Mouse (Mus musculus): ENCODE results near the gene Acap2. TPM values are rescaled to one million over a fixed set of nuclear protein-coding genes. Genes with fewer than 3 reads are reported as not detected.

Gene Acap2
- polyA plus RNA-seq, 1 experiment = 6.2 TPM

GRCm38 (mm10) chr16:31192526-31192925 is 8.5 kb downstream of the Acap2 start:
- H3K79me2 ChIP-seq (ENCODE audit: control insufficient read depth, insufficient read depth) = peaks cover 99% of the 10 kb centered on the region
- no peaks in the 10 kb centered on the region for H3K27me3 ChIP-seq (ENCODE audit: control insufficient read depth, insufficient read depth, insufficient read length)
- no peak overlapping the region for H3ac ChIP-seq (ENCODE audit: control insufficient read depth, insufficient read length, low read depth)
- TF ChIP-seq MAX (IDR thresholded peaks at IDR 0.05) = no peak
- TF ChIP-seq MYOG (IDR thresholded peaks at IDR 0.05; ENCODE audit: control insufficient read depth, extremely low read depth, insufficient read length) = no peak
- no peak for TF ChIP-seq CTCF (IDR thresholded peaks at IDR 0.05; ENCODE audit: control insufficient read depth, insufficient read depth, insufficient read length)
- TF ChIP-seq FOSL1 (IDR thresholded peaks at IDR 0.05; ENCODE audit: insufficient read depth, low read length, poor library complexity, severe bottlenecking) = no peak
- TF ChIP-seq MYOD1 (IDR thresholded peaks at IDR 0.05; ENCODE audit: control insufficient read depth, insufficient read length, low read depth) = no peak
- TF ChIP-seq CEBPB (IDR thresholded peaks at IDR 0.05; ENCODE audit: low read depth) = no peak
- TF ChIP-seq USF1 (IDR thresholded peaks at IDR 0.05; ENCODE audit: low read depth) = no peak
- H3K79me3 ChIP-seq (ENCODE audit: low read depth) = peaks cover 71% of the 10 kb centered on the region
- H3K4me3 ChIP-seq (ENCODE audit: insufficient read depth, poor library complexity, severe bottlenecking) = no peak overlapping the region
- H3K36me3 ChIP-seq (ENCODE audit: control insufficient read depth, insufficient read depth) = no peaks in the 10 kb centered on the region

GRCm38 (mm10) chr16:31191818-31192217 is 9.2 kb downstream of the Acap2 start:
- TF ChIP-seq MAX (IDR thresholded peaks at IDR 0.05) (no peak), MYOD1 (IDR thresholded peaks at IDR 0.05; ENCODE audit: control insufficient read depth, insufficient read length, low read depth) (no peak), CEBPB (IDR thresholded peaks at IDR 0.05; ENCODE audit: low read depth) (no peak), FOSL1 (IDR thresholded peaks at IDR 0.05; ENCODE audit: insufficient read depth, low read length, poor library complexity, severe bottlenecking) (no peak), USF1 (IDR thresholded peaks at IDR 0.05; ENCODE audit: low read depth) (no peak), CTCF (IDR thresholded peaks at IDR 0.05; ENCODE audit: control insufficient read depth, insufficient read depth, insufficient read length) (no peak), MYOG (IDR thresholded peaks at IDR 0.05; ENCODE audit: control insufficient read depth, extremely low read depth, insufficient read length) (no peak)
- Histone ChIP-seq H3K4me3 (ENCODE audit: insufficient read depth, poor library complexity, severe bottlenecking) (no peak overlapping the region), H3ac (ENCODE audit: control insufficient read depth, insufficient read length, low read depth) (no peak overlapping the region), H3K79me3 (ENCODE audit: low read depth) (peaks cover 71% of the 10 kb centered on the region), H3K36me3 (ENCODE audit: control insufficient read depth, insufficient read depth) (no peaks in the 10 kb centered on the region), H3K79me2 (ENCODE audit: control insufficient read depth, insufficient read depth) (peaks cover 99% of the 10 kb centered on the region), H3K27me3 (ENCODE audit: control insufficient read depth, insufficient read depth, insufficient read length) (no peaks in the 10 kb centered on the region)

GRCm38 (mm10) chr16:31190426-31190825 is 10.6 kb downstream of the Acap2 start:
- Histone ChIP-seq H3K79me2 (ENCODE audit: control insufficient read depth, insufficient read depth) (peaks cover 99% of the 10 kb centered on the region), H3K27me3 (ENCODE audit: control insufficient read depth, insufficient read depth, insufficient read length) (no peaks in the 10 kb centered on the region), H3K36me3 (ENCODE audit: control insufficient read depth, insufficient read depth) (no peaks in the 10 kb centered on the region), H3K79me3 (ENCODE audit: low read depth) (peaks cover 71% of the 10 kb centered on the region), H3K4me3 (ENCODE audit: insufficient read depth, poor library complexity, severe bottlenecking) (no peak overlapping the region), H3ac (ENCODE audit: control insufficient read depth, insufficient read length, low read depth) (no peak overlapping the region)
- no peak for TF ChIP-seq MAX (IDR thresholded peaks at IDR 0.05)

DNA sequence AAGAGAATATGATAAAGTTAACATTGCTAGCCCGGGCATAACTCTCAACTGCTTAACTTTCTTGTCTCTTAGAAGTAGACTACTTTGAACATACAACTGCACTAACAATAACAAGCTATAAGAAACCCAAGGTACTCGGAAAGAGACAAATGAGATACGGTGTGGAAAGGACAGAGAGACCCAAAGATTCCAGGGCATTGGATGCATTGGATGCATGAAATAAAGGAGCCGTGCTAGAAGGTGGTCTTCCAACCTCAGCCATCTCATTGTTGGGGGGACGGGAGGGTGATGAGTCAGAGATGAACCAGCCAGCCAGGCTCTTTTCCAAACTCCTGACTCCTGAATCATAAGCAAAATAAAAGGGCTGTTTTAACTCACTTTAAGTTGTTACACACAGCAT is 11.8 kb downstream of the Acap2 start:
- no peak overlapping the region for H3K4me3 ChIP-seq (ENCODE audit: insufficient read depth, poor library complexity, severe bottlenecking)
- H3K36me3 ChIP-seq (ENCODE audit: control insufficient read depth, insufficient read depth) = no peaks in the 10 kb centered on the region
- H3K27me3 ChIP-seq (ENCODE audit: control insufficient read depth, insufficient read depth, insufficient read length) = no peaks in the 10 kb centered on the region
- TF ChIP-seq CTCF (IDR thresholded peaks at IDR 0.05; ENCODE audit: control insufficient read depth, insufficient read depth, insufficient read length) (no peak), MAX (IDR thresholded peaks at IDR 0.05) (no peak), USF1 (IDR thresholded peaks at IDR 0.05; ENCODE audit: low read depth) (no peak), CEBPB (IDR thresholded peaks at IDR 0.05; ENCODE audit: low read depth) (no peak), MYOD1 (IDR thresholded peaks at IDR 0.05; ENCODE audit: control insufficient read depth, insufficient read length, low read depth) (no peak), FOSL1 (IDR thresholded peaks at IDR 0.05; ENCODE audit: insufficient read depth, low read length, poor library complexity, severe bottlenecking) (peak; percentile 63), MYOG (IDR thresholded peaks at IDR 0.05; ENCODE audit: control insufficient read depth, extremely low read depth, insufficient read length) (no peak)
- H3ac ChIP-seq (ENCODE audit: control insufficient read depth, insufficient read length, low read depth) = no peak overlapping the region
- peaks cover 69% of the 10 kb centered on the region for H3K79me3 ChIP-seq (ENCODE audit: low read depth)
- peaks cover 97% of the 10 kb centered on the region for H3K79me2 ChIP-seq (ENCODE audit: control insufficient read depth, insufficient read depth)

DNA sequence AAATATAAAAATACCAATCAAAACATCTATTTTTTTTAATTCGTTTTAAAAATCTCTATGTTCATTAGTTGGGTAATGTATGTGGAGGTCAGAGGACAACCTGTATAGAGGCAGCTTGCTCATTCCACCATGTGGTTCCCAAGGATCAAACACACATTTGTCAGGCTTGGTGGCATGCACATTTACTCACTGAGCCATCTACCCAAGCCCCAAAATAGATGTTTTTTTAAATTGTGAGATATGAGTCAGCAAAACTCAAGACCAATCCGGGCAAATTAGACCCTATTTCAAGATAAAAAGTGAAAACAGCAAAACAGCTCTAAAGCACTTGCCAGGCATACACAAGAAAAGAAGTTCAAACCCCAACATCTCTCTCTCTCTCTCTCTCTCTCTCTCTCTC is 12.2 kb downstream of the Acap2 start:
- peaks cover 97% of the 10 kb centered on the region for H3K79me2 ChIP-seq (ENCODE audit: control insufficient read depth, insufficient read depth)
- H3ac ChIP-seq (ENCODE audit: control insufficient read depth, insufficient read length, low read depth) = no peak overlapping the region
- H3K36me3 ChIP-seq (ENCODE audit: control insufficient read depth, insufficient read depth) = no peaks in the 10 kb centered on the region
- H3K27me3 ChIP-seq (ENCODE audit: control insufficient read depth, insufficient read depth, insufficient read length) = no peaks in the 10 kb centered on the region
- H3K79me3 ChIP-seq (ENCODE audit: low read depth) = peaks cover 68% of the 10 kb centered on the region
- no peak overlapping the region for H3K4me3 ChIP-seq (ENCODE audit: insufficient read depth, poor library complexity, severe bottlenecking)
- TF ChIP-seq USF1 (IDR thresholded peaks at IDR 0.05; ENCODE audit: low read depth) = no peak
- no peak for TF ChIP-seq MYOG (IDR thresholded peaks at IDR 0.05; ENCODE audit: control insufficient read depth, extremely low read depth, insufficient read length)
- TF ChIP-seq MAX (IDR thresholded peaks at IDR 0.05) = no peak
- no peak for TF ChIP-seq CEBPB (IDR thresholded peaks at IDR 0.05; ENCODE audit: low read depth)
- TF ChIP-seq MYOD1 (IDR thresholded peaks at IDR 0.05; ENCODE audit: control insufficient read depth, insufficient read length, low read depth) = no peak
- TF ChIP-seq FOSL1 (IDR thresholded peaks at IDR 0.05; ENCODE audit: insufficient read depth, low read length, poor library complexity, severe bottlenecking) = no peak
- no peak for TF ChIP-seq CTCF (IDR thresholded peaks at IDR 0.05; ENCODE audit: control insufficient read depth, insufficient read depth, insufficient read length)

DNA sequence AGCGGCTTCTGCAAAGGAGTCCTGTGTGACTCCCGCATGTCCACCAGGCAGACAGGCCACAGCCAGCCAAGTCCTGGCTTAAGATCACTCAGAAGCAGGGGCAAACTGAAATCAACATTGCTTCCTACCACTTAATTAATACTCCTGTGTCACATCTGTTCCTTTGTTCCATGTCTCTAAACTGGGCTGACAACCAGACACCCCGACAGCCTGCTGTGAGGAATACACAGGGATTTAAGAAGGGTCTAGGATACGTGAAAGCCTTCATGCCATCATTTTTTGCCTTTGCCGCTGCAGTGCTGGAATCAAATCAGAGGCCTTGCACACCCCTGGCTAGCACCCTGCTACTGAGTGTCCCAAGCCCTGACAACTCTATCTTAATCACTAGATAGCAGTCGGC is 12.8 kb downstream of the Acap2 start:
- Histone ChIP-seq H3K79me3 (ENCODE audit: low read depth) (peaks cover 70% of the 10 kb centered on the region), H3ac (ENCODE audit: control insufficient read depth, insufficient read length, low read depth) (no peak overlapping the region), H3K4me3 (ENCODE audit: insufficient read depth, poor library complexity, severe bottlenecking) (no peak overlapping the region), H3K27me3 (ENCODE audit: control insufficient read depth, insufficient read depth, insufficient read length) (no peaks in the 10 kb centered on the region), H3K36me3 (ENCODE audit: control insufficient read depth, insufficient read depth) (no peaks in the 10 kb centered on the region), H3K79me2 (ENCODE audit: control insufficient read depth, insufficient read depth) (peaks cover 97% of the 10 kb centered on the region)
- TF ChIP-seq MYOD1 (IDR thresholded peaks at IDR 0.05; ENCODE audit: control insufficient read depth, insufficient read length, low read depth) (no peak), CTCF (IDR thresholded peaks at IDR 0.05; ENCODE audit: control insufficient read depth, insufficient read depth, insufficient read length) (no peak), FOSL1 (IDR thresholded peaks at IDR 0.05; ENCODE audit: insufficient read depth, low read length, poor library complexity, severe bottlenecking) (no peak), MAX (IDR thresholded peaks at IDR 0.05) (no peak), USF1 (IDR thresholded peaks at IDR 0.05; ENCODE audit: low read depth) (no peak), MYOG (IDR thresholded peaks at IDR 0.05; ENCODE audit: control insufficient read depth, extremely low read depth, insufficient read length) (no peak), CEBPB (IDR thresholded peaks at IDR 0.05; ENCODE audit: low read depth) (no peak)

Measured in C2C12 (cell line).